Mouse (Mus musculus) stomach, embryonic 15.5 days (tissue): ENCODE measurements at regions not wholly inside any gene's neighbourhood (a gene's known extent, or its start where the extent isn't known, plus 50 kb on each side); places are given as distances from the start of the nearest gene placed in this dataset.
"Not testable (repeated sequence)": the region's sequence is repeated elsewhere in the genome, so short reads cannot be mapped to it uniquely, and the experiment has no call there.

Experiments
- ATAC-seq: fragments of 200-750 bp; cut with Nextera tagmentation; 2 replicates; pipeline ENCODE4 v1.8.0; 2017; ENCODE audit warnings: low read depth, moderate number of reproducible peaks, moderate TSS enrichment; ENCODE audit not compliant: insufficient read depth, low FRiP score
- H3K27ac ChIP-seq: fragments of 300-500 bp; sonication (generic); 2 replicates; pipeline ENCODE4 v1.5.1; 2015; ENCODE audit warnings: mild to moderate bottlenecking, inconsistent platforms
- H3K27me3 ChIP-seq: fragments of 300-500 bp; sonication (generic); replicated peaks from 2 replicates; pipeline ENCODE4 v1.6.1; 2015; ENCODE audit warnings: inconsistent platforms
- H3K36me3 ChIP-seq: fragments of 300-500 bp; sonication (generic); 2 replicates; pipeline ENCODE4 v1.6.1; 2015; ENCODE audit warnings: inconsistent platforms
- H3K4me1 ChIP-seq: fragments of 300-500 bp; sonication (generic); 2 replicates; pipeline ENCODE4 v1.6.1; 2015; ENCODE audit warnings: inconsistent platforms
- H3K4me2 ChIP-seq: fragments of 300-500 bp; sonication (generic); 2 replicates; pipeline ENCODE4 v1.6.1; 2015; ENCODE audit warnings: mild to moderate bottlenecking, inconsistent platforms
- H3K4me3 ChIP-seq: fragments of 300-500 bp; sonication (generic); replicated peaks from 2 replicates; pipeline ENCODE4 v1.5.1; 2015; ENCODE audit warnings: inconsistent platforms
- H3K9ac ChIP-seq: fragments of 300-500 bp; sonication (generic); 2 replicates; pipeline ENCODE4 v1.6.1; 2015; ENCODE audit warnings: inconsistent platforms
- H3K9me3 ChIP-seq: fragments of 300-500 bp; sonication (generic); 2 replicates; pipeline ENCODE4 v1.6.1; 2016; ENCODE audit warnings: inconsistent platforms
- WGBS: fragments of 180-500 bp; shearing (Covaris S2); methylation state at CpG from one replicate; pipeline ENCODE4 v1.1.7; 2015; 5-methylcytosine and 5-hydroxymethylcytosine counted together

GRCm38 (mm10) chr9:98186757-98187300, 100.4 kb upstream of the Nmnat3 start:
- Histone ChIP-seq H3K9ac (no peak overlapping the region), H3K36me3 (no peaks in the 10 kb centered on the region), H3K27ac (no peak overlapping the region), H3K4me1 (no peaks in the 10 kb centered on the region), H3K4me3 (no peak overlapping the region), H3K27me3 (no peaks in the 10 kb centered on the region), H3K9me3 (no peaks in the 10 kb centered on the region), H3K4me2 (no peak overlapping the region)
- 68% methylated on average over 10 of the region's 10 CpGs for WGBS
- ATAC-seq = no peak

GRCm38 (mm10) chr9:98194356-98194755, 92.9 kb upstream of the Nmnat3 start:
- Histone ChIP-seq H3K4me1 (no peaks in the 10 kb centered on the region), H3K36me3 (no peaks in the 10 kb centered on the region), H3K9me3 (no peaks in the 10 kb centered on the region), H3K27ac (no peak overlapping the region), H3K4me3 (no peak overlapping the region), H3K4me2 (no peak overlapping the region), H3K27me3 (no peaks in the 10 kb centered on the region), H3K9ac (no peak overlapping the region)
- WGBS = 96% methylated on average over 2 of the region's 2 CpGs
- ATAC-seq = no peak

GRCm38 (mm10) chr9:98218824-98219223, 68.4 kb upstream of the Nmnat3 start:
- WGBS = 63% methylated on average over 2 of the region's 2 CpGs
- Histone ChIP-seq H3K4me1 (no peaks in the 10 kb centered on the region), H3K9me3 (no peaks in the 10 kb centered on the region), H3K27ac (no peak overlapping the region), H3K36me3 (no peaks in the 10 kb centered on the region), H3K27me3 (no peaks in the 10 kb centered on the region), H3K9ac (no peak overlapping the region), H3K4me3 (no peak overlapping the region), H3K4me2 (no peak overlapping the region)
- no peak for ATAC-seq

- no peak overlapping the region for H3K4me3 ChIP-seq
- no peaks in the 10 kb centered on the region for H3K27me3 ChIP-seq
- no peak overlapping the region for H3K4me2 ChIP-seq
- no peak overlapping the region for H3K9ac ChIP-seq
- ATAC-seq = no peak
- 82% methylated on average over 8 of the region's 8 CpGs for WGBS
- H3K9me3 ChIP-seq = no peaks in the 10 kb centered on the region
- H3K27ac ChIP-seq = no peak overlapping the region
- no peaks in the 10 kb centered on the region for H3K36me3 ChIP-seq
- H3K4me1 ChIP-seq = no peaks in the 10 kb centered on the region
Observed at GRCm38 (mm10) chr9:98220367-98220766, 66.9 kb upstream of the Nmnat3 start.

- H3K9ac ChIP-seq = no peak overlapping the region
- no peak for ATAC-seq
Observed at GRCm38 (mm10) chr9:98221766-98222165, 65.5 kb upstream of the Nmnat3 start.

GRCm38 (mm10) chr9:98228226-98228625, 59.0 kb upstream of the Nmnat3 start:
- ATAC-seq = no peak
- Histone ChIP-seq H3K9ac (no peak overlapping the region), H3K36me3 (no peaks in the 10 kb centered on the region), H3K27me3 (no peaks in the 10 kb centered on the region), H3K4me1 (no peaks in the 10 kb centered on the region), H3K4me3 (no peak overlapping the region), H3K4me2 (no peak overlapping the region), H3K27ac (no peak overlapping the region), H3K9me3 (no peaks in the 10 kb centered on the region)
- 82% methylated on average over 3 of the region's 3 CpGs for WGBS

More at GRCm38 (mm10) chr9:98221766-98222165, 65.5 kb upstream of the Nmnat3 start:
- no peaks in the 10 kb centered on the region for H3K27me3 ChIP-seq
- no peak overlapping the region for H3K27ac ChIP-seq
- no peak overlapping the region for H3K4me2 ChIP-seq
- H3K4me3 ChIP-seq = no peak overlapping the region
- no peaks in the 10 kb centered on the region for H3K4me1 ChIP-seq
- WGBS = 12% methylated on average over 1 of the region's 1 CpGs
- H3K36me3 ChIP-seq = no peaks in the 10 kb centered on the region
- H3K9me3 ChIP-seq = no peaks in the 10 kb centered on the region

- Histone ChIP-seq H3K4me3 (no peak overlapping the region), H3K27me3 (no peaks in the 10 kb centered on the region), H3K27ac (no peak overlapping the region), H3K9ac (no peak overlapping the region), H3K36me3 (no peaks in the 10 kb centered on the region), H3K9me3 (no peaks in the 10 kb centered on the region), H3K4me2 (no peak overlapping the region), H3K4me1 (no peaks in the 10 kb centered on the region)
- WGBS = 71% methylated on average over 7 of the region's 7 CpGs
- no peak for ATAC-seq
Observed at GRCm38 (mm10) chr9:98228907-98229306, 58.3 kb upstream of the Nmnat3 start.

- not testable (repeated sequence) for H3K4me3 ChIP-seq, H3K4me2 ChIP-seq, H3K9ac ChIP-seq, ATAC-seq, H3K9me3 ChIP-seq, H3K36me3 ChIP-seq, H3K4me1 ChIP-seq, H3K27ac ChIP-seq, H3K27me3 ChIP-seq
- WGBS = 32% methylated on average over 2 of the region's 2 CpGs
Observed at GRCm38 (mm10) chr9:98234731-98235130, 52.5 kb upstream of the Nmnat3 start.
